Mouse (Mus musculus): ENCODE measurements around the gene Asb12.
"Not testable (repeated sequence)": the region's sequence is repeated elsewhere in the genome, so short reads cannot be mapped to it uniquely, and the experiment has no call there.

Gene Asb12

GRCm38 (mm10) chrX:95557887-95558286 is at the start of gene Asb12, which contains the start of gene Pfn5:
Gene Asb12, minus strand, starts transcription at chrX:95557987.
Gene Pfn5, plus strand, starts transcription at chrX:95558104.
- DNase-seq: no peak

- DNase-seq: no peak
Observed at GRCm38 (mm10) chrX:95600609-95601008, 42.8 kb upstream of the Asb12 start.

- DNase-seq: no peak
Observed at GRCm38 (mm10) chrX:95554321-95554720, 3.5 kb downstream of the Asb12 start.

GRCm38 (mm10) chrX:95535493-95535892 is 22.3 kb downstream of the Asb12 start:
- not testable (repeated sequence) for DNase-seq

- DNase-seq: no peak
Observed at GRCm38 (mm10) chrX:95525166-95525565, 32.6 kb downstream of the Asb12 start.

GRCm38 (mm10) chrX:95523883-95524282 is 33.9 kb downstream of the Asb12 start:
- DNase-seq: no peak

GRCm38 (mm10) chrX:95457166-95457565 is 100.6 kb downstream of the Asb12 start:
- DNase-seq: no peak

- DNase-seq: no peak
Observed at GRCm38 (mm10) chrX:95445866-95446265, 111.9 kb downstream of the Asb12 start.

- DNase-seq: no peak
Observed at GRCm38 (mm10) chrX:95445141-95445540, 112.6 kb downstream of the Asb12 start.

GRCm38 (mm10) chrX:95444776-95445111 is 113.0 kb downstream of the Asb12 start, which contains the start of gene Amer1:
Gene Amer1, minus strand, starts transcription at chrX:95444872.
- DNase-seq: peak; percentile 90

GRCm38 (mm10) chrX:95443898-95444775 is 113.7 kb downstream of the Asb12 start:
- DNase-seq: peak; percentile 71

- DNase-seq: peak; percentile 7
Observed at GRCm38 (mm10) chrX:95443390-95443789, 114.4 kb downstream of the Asb12 start.

GRCm38 (mm10) chrX:95442261-95442660 is 115.5 kb downstream of the Asb12 start:
- no peak for DNase-seq

- DNase-seq: no peak
Observed at GRCm38 (mm10) chrX:95441290-95441689, 116.5 kb downstream of the Asb12 start.

GRCm38 (mm10) chrX:95438491-95438890 is 119.3 kb downstream of the Asb12 start:
- DNase-seq: no peak

GRCm38 (mm10) chrX:95437236-95437635 is 120.6 kb downstream of the Asb12 start:
- DNase-seq: no peak
